Mouse (Mus musculus): ENCODE results near the gene B3gnt9. TPM values are rescaled to one million over a fixed set of nuclear protein-coding genes. Genes with fewer than 3 reads are reported as not detected.

The B3gnt9 gene
- 4.5 TPM for total RNA-seq (2023)

DNA sequence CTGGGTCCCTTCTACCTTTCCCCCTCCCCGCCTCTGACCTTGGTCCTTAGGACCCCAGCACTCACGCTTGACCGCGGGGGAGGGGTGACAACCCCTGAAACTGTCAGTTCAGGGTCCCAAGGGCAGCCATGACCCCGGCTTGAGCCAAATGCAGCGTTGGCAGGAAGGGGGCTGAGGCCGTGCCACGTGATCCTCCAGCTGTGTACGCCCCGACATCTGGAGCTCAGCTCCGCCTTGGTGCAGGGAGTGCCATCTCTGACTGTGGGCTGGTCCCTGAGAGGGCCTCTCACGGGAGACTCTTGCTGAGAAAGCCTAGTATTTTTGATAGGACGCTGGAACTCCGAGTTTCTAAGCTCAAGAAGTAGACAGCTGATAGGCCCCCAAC lies at the start of gene B3gnt9:
TSS of gene B3gnt9 (minus strand) at position 188 of the 385 bp plus-strand sequence.

DNA sequence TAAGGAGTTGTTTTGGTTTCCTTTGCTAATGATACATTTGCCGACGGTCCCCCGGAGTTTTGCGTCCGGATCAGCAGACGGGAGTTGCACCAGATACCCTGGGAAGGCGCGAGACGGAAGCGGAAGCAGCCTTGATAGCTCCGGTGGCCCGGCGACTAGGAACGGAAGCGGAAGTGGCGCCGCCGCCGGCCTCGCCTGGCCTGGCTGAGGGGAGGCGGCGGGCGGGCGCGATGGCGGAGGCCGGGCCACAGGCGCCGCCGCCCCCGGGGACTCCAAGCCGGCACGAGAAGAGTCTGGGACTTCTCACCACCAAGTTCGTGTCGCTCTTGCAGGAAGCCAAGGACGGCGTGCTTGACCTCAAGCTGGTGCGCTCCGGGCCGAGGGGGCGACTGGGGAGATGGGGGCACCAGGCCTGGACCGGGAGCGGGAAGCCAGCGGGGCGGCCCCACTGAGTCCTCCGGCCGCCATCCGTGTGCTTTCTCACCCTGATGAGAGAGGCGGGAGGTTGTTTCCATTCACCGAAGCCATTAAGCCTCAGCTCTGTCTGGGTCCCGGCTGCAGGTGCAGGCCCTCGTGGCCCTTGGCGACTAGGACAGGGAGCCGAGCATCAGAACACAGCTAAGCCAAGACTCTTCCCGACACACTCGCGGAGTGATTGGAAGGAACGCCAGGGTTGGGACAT lies 42.7 kb upstream of the B3gnt9 start, which contains the start of gene E2f4:
TSS of gene E2f4 (plus strand) at position 153 of the 682 bp plus-strand sequence.

DNA sequence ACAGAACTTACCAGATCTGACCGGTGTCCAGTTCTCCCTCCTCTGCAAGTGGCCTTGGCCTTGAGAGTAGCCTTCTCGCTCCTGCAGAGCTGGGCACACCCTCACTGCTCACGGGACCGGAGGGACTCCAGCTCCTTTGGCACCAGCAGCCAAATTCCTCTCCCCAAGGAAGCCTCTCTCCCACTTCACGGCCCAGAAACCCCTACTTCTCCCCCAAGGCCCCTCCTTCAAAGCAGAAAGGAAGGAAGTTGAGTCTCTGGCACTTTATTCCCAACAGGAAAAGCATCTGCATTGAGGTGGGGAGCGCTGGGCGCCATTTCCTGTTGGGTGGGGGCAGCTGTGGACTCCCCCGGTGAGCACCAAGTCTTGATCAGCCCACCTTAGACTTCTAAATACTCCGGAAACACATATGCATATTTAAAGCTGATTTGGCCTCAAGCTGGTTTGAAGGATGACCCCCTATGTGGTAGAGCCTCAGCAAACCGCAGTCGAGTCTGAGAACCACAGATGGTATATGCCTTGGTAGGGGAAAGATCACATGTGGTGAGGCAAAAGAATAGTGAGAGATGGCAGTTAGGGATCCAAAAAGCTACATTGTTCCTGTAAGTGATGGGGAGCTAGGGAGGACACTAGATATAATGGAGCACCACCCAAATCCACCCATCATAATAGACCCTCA lies 41.1 kb upstream of the B3gnt9 start, which contains the start of gene Exoc3l:
TSS of gene Exoc3l (minus strand) at position 207 of the 679 bp plus-strand sequence.

DNA sequence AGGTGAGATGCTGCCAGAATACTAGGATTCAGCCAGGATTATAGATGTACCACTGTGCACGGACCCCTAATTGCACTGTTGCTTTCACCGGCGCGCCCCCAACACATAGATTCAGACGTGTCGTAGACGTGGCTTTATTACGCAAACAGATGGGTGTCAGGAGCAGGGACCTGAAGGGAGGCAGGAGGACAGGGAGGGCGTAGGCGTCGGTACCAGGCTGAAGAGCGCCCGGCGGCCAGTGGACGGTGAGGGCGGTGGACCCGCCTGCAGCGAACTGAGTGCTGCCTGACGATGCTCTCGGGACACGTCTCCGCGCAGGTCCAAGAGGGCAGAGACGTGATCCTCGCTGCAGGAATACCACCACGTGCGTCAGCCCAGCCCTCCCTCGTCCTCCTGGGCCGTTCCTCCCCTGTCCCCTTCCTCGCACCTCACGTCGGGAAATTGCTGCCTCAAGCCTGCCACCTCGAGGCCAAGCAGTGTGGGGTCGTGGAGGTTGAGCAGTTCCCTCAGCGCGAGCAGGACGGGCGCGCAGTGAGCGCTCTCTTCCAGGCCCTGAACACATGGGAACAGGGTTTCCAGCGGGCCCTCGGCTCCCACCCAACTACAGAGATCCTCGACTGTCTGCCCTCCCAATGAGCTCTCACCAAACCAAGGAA lies 35.0 kb upstream of the B3gnt9 start, which contains the start of gene 4931428F04Rik:
TSS of gene 4931428F04Rik (minus strand) at position 60 of the 656 bp plus-strand sequence.

DNA sequence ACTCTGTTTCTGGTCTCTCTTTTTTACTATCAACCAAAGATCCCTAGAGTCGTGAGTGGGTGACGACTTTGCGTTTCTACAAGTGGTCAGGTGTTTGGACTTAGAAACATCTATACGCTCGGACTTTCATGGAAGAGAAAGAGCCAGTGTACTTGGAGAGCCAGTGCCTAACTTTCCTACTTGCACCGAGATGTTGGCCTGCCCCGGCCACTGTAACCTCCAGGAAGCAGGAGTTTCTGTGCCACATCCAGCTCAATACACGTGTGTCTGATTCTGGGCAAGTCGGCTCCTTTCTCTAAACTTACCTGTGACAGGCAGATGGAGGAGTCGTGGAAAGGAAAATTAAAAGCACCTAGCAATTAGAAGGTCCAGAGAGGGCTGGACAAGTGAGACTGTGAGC lies 20.9 kb upstream of the B3gnt9 start, which contains the start of gene Nol3:
TSS of gene Nol3 (plus strand) at position 301 of the 400 bp plus-strand sequence.

DNA sequence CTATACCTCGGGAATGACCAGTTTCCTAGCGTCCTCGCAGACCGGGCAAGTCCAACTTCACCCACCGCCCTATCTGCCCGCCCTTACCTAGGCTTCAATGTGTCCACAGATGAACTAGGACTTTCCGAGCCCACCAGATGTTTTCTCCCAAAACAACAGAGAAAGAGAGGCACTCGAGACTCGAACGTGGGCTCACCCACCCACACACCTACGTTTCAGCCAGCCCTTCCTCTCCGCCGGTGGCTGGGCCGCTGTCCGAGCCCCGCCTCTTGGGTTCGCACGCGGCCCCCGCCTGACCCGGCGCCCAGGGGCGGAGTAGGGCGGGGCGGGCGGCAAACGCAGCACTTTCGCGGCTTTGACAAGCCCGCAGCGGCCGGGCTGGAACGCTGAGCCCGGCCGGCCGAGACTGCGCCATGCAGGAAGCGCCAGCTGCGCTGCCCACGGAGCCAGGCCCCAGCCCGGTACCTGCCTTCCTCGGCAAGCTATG lies 14.6 kb upstream of the B3gnt9 start, which contains the start of gene Hsf4:
TSS of gene Hsf4 (plus strand) at position 341 of the 487 bp plus-strand sequence.

DNA sequence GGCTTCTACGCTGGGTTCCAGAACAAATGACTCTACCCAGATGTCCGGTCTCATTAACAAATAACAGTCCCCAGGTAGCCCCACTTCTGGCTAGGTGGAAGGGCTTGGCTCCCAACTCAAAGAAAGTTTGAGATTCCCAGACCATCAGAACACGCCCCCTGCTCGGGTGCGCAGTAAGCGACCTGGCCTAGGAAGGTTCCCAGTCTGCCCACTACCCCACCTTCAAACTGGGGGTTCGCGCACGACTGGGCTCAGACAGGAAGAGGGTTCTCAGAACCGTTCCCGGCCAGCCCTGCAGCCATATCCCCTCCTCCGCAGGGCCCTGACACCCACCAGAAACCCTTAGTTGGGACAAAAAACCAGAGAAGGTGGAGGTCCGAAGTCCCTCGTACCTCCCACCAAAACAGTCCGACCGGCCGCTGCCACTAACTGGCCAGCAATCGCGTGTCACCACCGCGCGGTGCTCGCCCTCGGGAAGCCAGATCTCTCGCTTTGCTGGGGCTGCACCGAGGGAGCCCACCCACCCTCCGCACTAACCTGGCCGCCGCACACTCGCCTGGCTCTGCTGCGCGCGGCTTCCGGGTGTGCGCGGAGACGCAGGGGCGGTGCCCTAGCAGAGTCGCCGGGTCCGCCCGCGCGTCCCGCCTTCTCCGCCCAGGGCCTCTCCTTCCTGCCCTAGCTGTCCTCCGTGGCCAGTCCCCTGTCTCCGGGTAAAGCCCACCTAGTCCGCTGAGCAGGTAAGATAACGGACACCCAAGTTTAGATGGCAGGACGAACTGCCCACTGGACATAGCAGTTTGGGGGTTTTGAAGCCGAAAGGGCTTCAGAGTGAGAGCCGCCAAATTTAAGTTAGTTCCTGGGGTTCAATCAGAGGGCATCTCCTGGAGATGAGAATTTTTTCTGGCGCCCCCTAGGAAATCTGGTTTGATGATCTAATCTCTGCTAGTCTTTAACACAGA lies 9.3 kb upstream of the B3gnt9 start, which contains the start of the genes Tradd and Fbxl8:
TSS of gene Tradd (minus strand) at position 586 of the 959 bp plus-strand sequence.
TSS of gene Fbxl8 (plus strand) at position 625 of the 959 bp plus-strand sequence.

DNA sequence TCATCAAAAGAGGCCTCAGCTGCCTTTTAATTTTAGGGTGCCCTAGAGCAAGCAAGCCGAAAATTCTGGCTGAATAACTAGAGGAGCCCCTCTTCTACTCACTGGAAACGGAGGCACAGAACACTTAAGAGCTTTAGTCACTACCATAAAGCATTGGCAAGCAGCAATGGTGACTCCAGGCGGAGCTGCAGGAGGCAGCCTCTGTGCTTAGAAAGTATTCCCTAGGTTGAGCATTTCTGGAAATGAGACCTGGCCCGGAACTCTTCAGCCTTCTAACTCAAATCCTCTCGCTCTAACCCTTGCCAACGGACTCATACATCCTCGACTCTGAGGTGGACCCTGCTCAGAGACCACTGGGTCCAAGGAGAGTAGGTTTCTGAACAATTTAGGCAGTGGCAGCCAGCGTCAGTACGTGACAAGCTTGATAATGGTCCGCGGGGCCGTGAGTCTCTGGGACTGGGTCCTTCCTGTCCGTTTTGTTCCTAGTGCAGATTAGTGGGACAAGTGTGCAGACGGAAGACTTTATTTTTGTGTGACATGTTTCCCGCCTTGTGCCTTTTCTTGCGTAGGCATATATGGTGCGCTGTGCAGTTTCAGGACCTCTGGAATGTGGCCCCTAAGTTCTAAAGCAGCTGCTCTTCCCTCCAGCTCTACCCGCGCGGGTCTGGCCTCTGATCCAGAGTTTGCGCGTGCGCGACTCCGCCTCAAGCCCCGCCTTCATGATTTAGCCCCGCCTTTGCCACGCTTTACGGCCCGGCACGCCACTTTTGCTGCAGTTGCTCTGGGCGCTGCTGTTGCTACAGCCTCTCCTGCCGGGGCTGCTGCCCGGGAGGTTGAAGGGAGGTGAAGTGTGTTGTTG lies 30.3 kb downstream of the B3gnt9 start, which contains the start of gene D230025D16Rik:
TSS of gene D230025D16Rik (plus strand) at position 733 of the 859 bp plus-strand sequence.

Other genes starting within 250 kb of the B3gnt9 start
- not detected for gene Ces3a, start 206.6 kb downstream of the B3gnt9 start, total RNA-seq (2023)
- gene Ces3b, start 171.4 kb downstream of the B3gnt9 start, total RNA-seq (2023): not detected
- not detected for gene Ces4a, start 123.4 kb downstream of the B3gnt9 start, total RNA-seq (2023)
- gene Cbfb, start 84.5 kb downstream of the B3gnt9 start, total RNA-seq (2023): 104 TPM
- 20.9 TPM for gene D230025D16Rik, start 30.0 kb downstream of the B3gnt9 start, total RNA-seq (2023)
- gene Tradd, start 9.5 kb upstream of the B3gnt9 start, total RNA-seq (2023): 22.6 TPM
- 10.5 TPM for gene Fbxl8, start 9.5 kb upstream of the B3gnt9 start, total RNA-seq (2023)
- 0.73 TPM for gene Hsf4, start 14.6 kb upstream of the B3gnt9 start, total RNA-seq (2023)
- gene Nol3, start 21.0 kb upstream of the B3gnt9 start, total RNA-seq (2023): not detected
- gene 4931428F04Rik, start 34.7 kb upstream of the B3gnt9 start, total RNA-seq (2023): 3.2 TPM
- 1.4 TPM for gene Exoc3l, start 40.9 kb upstream of the B3gnt9 start, total RNA-seq (2023)
- 87.5 TPM for gene E2f4, start 42.5 kb upstream of the B3gnt9 start, total RNA-seq (2023)
- 4.2 TPM for gene Elmo3, start 50.4 kb upstream of the B3gnt9 start, total RNA-seq (2023)
- gene Lrrc29, start 71.1 kb upstream of the B3gnt9 start, total RNA-seq (2023): 8.7 TPM
- gene Tmem208, start 71.2 kb upstream of the B3gnt9 start, total RNA-seq (2023): 30.2 TPM
- 26.7 TPM for gene Fhod1, start 92.8 kb upstream of the B3gnt9 start, total RNA-seq (2023)
- gene Slc9a5, start 93.7 kb upstream of the B3gnt9 start, total RNA-seq (2023): 1.3 TPM
- not detected for gene Plekhg4, start 118.1 kb upstream of the B3gnt9 start, total RNA-seq (2023)
- not detected for gene Kctd19, start 158.3 kb upstream of the B3gnt9 start, total RNA-seq (2023)
- gene Lrrc36, start 158.4 kb upstream of the B3gnt9 start, total RNA-seq (2023): not detected
- 1.3 TPM for gene Tppp3, start 216.4 kb upstream of the B3gnt9 start, total RNA-seq (2023)
- gene Zdhhc1, start 241.7 kb upstream of the B3gnt9 start, total RNA-seq (2023): 5.8 TPM

Data from CD8-positive naive resting alpha-beta T cell, adult 57 days (primary cell).